Mouse (Mus musculus) liver, adult 2 months (tissue): ENCODE results near the gene Sorl1.

ENCODE experiments used
- CTCF ChIP-seq: fragments of 200-500 bp; IDR thresholded peaks from 2 replicates; pipeline ENCODE4 v1.5.1; 2011; ENCODE audit warnings: low read depth, low read length, control low read depth
- POLR2A ChIP-seq: fragments of 200-500 bp; IDR thresholded peaks from 2 replicates; pipeline ENCODE4 v1.6.1; 2011; ENCODE audit warnings: low read length, control low read depth; ENCODE audit not compliant: insufficient read depth; ENCODE audit errors: extremely low read depth

DNA sequence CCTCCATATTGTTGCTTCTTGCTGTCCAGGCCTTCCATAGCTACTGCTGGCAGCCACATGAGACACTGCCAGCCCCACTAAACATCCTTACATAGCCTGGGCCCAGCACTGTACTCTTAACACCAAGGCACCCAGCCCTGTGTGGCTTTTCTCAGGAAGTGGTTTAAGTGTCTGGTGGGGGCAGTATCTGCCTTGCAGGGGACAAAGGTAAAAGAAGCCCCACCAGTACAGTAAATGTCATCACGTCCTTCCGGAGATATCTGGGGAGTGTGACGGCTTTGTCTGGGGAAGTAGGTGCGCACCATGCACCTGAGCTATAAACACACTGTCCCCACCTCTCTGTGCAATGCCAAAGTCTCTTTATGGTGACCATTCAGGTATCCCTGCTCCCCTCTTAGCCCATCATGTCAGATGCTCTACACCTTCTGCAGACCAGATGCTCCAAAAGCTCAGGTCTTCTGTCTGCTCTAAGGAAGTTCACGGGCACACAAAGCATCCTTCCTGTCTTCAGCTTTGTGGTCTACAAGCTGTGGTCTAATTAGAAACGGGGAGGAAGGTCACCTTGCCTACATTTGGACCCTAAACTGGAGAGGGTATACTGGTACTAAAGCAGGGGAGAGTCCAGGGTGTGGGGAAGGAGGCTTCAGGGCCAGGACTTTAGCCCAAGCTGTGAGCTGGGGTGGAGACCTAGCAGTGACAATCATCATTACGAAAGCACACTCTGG lies 26.9 kb downstream of the Sorl1 start:
- TF ChIP-seq CTCF (no peak), POLR2A (no peak)
